Mouse (Mus musculus) spleen, adult 18-20 months (tissue): Measurements from ENCODE around the gene Csnk1e.
A peak's percentile ranks its signal among the peaks of the same experiment; 100 is the strongest.

Experiments used
- DNase-seq, 2 experiments: peaks; one replicate each; pipeline ENCODE4 v3.0.0; 2022; ENCODE audit warnings: mixed read lengths in 2 of 2

Csnk1e gene

DNA sequence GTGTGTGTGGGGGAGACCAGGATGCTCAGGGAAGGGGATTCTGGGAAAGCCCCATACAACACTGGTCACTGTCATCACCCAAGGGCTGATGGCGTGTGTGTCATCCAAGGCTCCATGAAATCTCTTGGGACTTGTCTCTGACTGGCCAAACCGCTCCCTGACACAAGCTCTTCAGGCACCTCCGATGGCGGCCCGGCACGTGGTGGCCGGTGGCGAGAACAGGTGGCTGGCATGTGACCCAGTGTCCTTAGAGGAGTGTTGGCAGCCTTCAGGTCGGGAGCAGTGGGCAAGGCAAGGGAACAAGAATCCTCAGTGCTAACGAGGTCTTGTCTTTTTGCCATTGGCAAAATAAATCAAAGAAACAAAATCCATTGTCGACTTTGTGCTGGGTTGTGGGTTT, 36.7 kb downstream of the Csnk1e start:
- no peak for DNase-seq

- no peak for DNase-seq
Observed at GRCm38 (mm10) chr15:79418265-79418664, 37.1 kb downstream of the Csnk1e start.

GRCm38 (mm10) chr15:79417379-79417778, 38.0 kb downstream of the Csnk1e start:
- DNase-seq, result no peak

DNA sequence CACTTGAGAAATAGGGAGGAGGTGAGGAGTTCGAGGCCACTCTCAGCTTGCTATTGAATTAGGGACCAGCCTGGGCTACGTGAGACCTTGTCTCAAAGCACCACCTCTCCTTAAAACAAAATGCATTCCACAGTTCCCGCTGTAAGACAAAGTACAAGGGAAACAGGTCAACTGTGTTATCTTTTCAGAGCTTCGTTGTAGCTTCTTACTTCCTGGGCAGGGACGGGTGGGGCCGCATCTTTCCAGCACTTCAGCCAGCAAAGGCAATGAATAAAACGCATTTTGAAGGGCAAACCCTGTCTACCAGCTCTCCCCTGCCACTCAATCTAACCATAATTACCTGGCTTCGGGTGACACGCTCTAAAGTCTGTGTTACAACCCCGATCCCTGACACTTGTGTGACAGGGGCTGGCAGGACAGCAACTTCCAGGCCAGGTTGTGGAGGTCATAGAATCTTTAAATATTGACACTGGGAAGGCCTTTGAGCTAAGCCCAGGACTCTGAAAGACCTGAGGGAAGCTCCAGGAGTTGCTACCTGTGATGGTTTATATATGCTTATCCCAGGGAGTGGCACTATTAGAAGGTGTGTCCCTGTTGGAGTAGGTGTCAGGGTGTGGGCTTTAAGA, 38.8 kb downstream of the Csnk1e start:
- DNase-seq, result no peak

DNA sequence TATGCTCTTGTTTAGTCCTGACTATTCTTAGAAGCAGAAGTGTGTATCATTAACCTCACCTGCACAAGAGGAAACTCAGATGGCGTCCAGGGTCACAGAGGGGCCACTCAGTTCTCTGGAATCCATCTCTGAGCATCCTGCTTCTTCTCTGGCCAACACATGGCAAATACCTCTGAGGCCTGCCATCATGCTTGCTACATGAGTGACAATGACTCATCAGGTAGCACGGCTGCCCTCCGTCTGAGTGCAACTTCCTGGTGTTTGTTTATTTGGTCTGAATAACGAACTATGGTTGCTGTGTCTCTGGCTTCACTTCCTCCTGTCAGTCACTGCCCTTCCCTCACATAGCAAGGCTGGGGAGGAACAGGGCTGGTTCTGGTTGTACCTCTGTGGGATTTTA, 40.9 kb downstream of the Csnk1e start:
- no peak for DNase-seq

DNA sequence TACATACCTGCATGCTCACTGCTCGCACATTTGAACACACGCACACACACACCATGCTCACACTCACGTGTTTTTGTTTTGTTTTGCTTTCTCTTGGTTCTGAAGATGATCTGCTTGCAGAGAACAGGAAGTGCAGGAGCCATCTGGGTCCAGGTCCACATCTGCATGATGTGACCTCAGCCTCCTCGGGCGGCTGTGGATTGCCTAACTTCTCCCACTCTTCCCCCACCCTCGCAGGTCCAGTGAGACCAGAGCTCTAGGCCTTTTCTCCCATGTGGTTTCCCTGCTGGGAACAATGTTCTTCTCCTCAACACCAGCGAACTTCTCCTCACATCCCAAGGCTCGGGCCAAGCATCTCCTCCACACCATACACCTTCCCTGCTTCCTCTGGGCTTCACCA, 41.6 kb downstream of the Csnk1e start:
- DNase-seq, result no peak

GRCm38 (mm10) chr15:79413201-79413600, 42.2 kb downstream of the Csnk1e start:
- DNase-seq, result no peak

DNA sequence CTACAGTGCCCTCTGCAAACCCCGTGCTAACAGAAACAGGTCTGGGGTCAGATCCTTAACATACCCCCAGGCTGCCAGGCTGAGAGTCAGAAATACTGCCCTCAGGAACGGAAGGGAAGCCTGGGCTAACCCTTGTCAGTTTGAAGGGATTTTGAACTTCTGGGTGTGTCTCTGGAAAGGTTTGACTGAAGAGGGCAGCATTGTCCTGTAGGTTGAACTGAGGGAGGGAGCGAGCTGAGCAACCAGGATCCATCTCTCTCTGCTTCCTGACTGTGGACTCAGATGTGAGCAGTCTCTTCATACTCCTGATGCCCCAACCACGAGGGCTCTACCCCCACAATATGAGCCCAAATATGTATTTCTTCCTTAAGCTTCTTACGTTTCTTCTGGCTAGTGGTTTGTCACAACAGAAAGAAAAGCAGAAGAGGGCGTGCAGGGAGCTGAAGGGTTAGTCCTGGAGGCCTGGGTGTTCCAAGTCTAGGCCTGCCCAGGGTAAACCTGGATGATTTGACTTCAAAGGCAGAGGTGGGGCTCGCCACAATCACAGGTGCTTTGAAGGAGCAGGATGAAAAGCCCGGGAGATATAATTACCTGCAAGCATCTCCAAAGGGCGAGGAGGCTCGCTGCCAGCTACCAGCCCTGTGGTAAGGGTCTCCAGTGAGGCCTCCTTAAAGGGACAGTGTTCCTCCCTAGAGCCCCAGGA, 43.9 kb downstream of the Csnk1e start:
- DNase-seq, result no peak

- DNase-seq, result no peak
Observed at GRCm38 (mm10) chr15:79409077-79409573, 46.2 kb downstream of the Csnk1e start.

- DNase-seq, result no peak
Observed at GRCm38 (mm10) chr15:79406564-79406963, 48.8 kb downstream of the Csnk1e start.

- DNase-seq, result no peak
Observed at GRCm38 (mm10) chr15:79404277-79404676, 51.1 kb downstream of the Csnk1e start.

GRCm38 (mm10) chr15:79403763-79404210, 51.6 kb downstream of the Csnk1e start:
- no peak for DNase-seq

DNA sequence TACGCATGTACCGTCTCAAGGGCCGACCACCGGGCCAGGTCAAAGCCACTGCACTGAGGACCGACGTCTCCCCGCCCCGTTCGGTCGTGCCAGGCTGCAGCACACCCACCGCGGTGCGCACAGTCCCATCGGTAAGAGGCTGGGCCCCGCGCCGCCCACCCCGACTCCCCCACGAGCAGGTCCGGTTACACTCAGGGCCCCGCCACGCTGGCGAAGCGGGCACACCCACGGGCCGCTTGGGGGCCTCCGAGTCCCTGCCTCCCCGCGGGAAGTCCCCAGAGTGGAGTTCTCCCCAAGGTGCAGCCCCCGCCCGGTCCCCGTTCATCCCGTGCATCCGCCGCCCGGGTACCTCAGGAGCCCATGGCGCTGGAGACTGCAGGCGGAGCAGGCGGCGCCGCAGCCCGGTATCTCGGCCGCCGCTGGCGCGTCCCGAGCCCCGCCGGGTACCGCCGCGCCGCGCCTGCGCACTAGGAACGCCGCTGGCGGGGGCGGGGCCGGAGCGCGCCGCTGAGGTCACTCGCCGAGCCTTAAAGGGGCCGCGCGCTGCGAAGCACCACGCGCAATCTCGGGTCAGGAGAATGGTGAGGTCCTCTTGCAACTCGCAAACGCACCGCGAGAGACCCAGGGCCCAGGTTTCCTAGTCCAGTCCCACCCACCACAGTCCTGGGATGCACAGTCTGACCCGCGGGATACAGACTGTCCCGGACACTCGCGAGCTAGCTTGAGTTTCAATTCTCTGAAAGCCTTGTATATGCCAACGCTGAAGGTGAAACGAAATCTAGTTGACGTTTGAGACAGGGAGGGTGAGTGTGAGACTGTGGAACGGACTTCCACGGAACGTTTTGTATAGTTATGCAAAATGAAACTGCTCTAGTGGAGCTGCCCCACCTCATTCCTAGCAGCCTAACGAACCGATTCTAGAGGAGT, 52.3 kb downstream of the Csnk1e start, which contains the start of gene Tmem184b:
TSS of gene Tmem184b (minus strand) at position 734 of the 927 bp plus-strand sequence.
- DNase-seq, result peak; percentile 76 to 89

DNA sequence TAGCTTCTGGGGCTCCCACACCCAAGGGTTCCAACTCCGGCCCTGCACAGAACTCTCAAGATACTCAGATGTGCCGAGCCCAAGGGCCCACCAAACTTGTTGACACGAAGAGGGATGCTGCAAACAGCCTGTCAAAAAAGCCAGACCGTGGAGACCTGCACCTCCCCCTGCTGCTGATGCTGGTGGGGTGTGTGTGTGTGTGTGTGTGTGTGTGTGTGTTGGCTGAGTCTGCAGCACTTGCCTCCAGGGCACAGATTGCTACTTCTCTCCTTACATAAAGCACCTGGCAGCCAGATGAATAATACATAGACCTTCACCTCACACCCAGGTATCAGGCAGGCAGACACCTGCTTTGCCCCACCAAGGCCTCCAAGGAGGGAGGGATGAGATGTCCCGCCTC, 53.2 kb downstream of the Csnk1e start:
- DNase-seq, result no peak

- DNase-seq, result no peak
Observed at GRCm38 (mm10) chr15:79400975-79401365, 54.4 kb downstream of the Csnk1e start.

- no peak for DNase-seq
Observed at GRCm38 (mm10) chr15:79400134-79400974, 55.0 kb downstream of the Csnk1e start.

- DNase-seq, result no peak
Observed at GRCm38 (mm10) chr15:79399231-79400052, 55.9 kb downstream of the Csnk1e start.

- DNase-seq, result no peak
Observed at GRCm38 (mm10) chr15:79396736-79397135, 58.6 kb downstream of the Csnk1e start.

- no peak for DNase-seq
Observed at GRCm38 (mm10) chr15:79395281-79395680, 60.1 kb downstream of the Csnk1e start.

DNA sequence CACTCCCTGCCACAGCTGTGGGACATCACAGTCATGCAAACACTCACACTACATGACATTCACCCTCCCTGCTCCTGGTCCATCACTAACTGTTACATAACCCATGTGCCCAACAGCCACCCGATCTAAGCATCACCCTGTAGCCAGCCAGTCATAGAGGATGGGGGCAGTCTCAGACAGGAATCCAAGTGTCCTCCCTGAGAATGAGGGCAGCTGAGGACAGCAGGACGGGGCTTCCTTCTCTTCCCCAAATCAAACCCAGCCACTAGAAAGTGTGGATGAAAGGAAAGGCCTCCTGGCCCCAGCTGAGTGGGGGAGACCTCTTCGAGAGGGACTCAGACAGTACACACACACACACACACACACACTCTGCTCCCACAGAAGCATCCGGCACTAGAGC, 60.5 kb downstream of the Csnk1e start:
- no peak for DNase-seq

DNA sequence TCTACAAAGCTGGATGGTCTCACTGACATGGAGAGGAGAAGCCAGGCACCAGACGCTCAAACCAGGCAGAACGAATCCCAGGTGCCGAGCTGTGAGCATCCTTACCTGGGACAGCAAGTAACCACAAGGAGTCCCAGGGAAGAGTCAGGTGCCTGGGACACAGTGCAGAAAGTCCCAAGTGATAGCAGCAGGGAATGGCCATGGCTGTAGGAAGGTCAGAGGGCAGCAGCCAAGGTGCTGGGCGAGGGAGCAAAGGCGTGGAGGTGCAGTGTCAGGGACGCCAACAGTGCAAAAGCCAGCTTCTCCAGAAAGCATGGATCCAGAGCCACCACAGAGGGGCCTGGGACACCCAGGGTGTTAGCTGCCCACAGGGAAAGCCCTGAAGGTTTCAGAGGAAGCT, 62.3 kb downstream of the Csnk1e start:
- DNase-seq, result no peak
